Mouse (Mus musculus) midbrain, embryonic 12.5 days (tissue): ENCODE results near the gene Ptprm. TPM values are rescaled to one million over a fixed set of nuclear protein-coding genes. Genes with fewer than 3 reads are reported as not detected.
A peak's percentile ranks its signal among the peaks of the same experiment; 100 is the strongest.

Experiments used
- ATAC-seq: fragments of 200-750 bp; cut with Nextera tagmentation; 2 replicates; pipeline ENCODE4 v1.8.0; 2017; ENCODE audit warnings: low read depth, moderate TSS enrichment, moderate library complexity; ENCODE audit not compliant: low FRiP score
- H3K27ac ChIP-seq: fragments of 300-500 bp; sonication (generic); replicated peaks from 2 replicates; pipeline ENCODE4 v1.5.1; 2016; ENCODE audit warnings: mild to moderate bottlenecking
- H3K27me3 ChIP-seq: fragments of 300-500 bp; sonication (generic); 2 replicates; pipeline ENCODE4 v1.6.1; 2016; ENCODE audit warnings: mild to moderate bottlenecking
- H3K36me3 ChIP-seq: fragments of 300-500 bp; sonication (generic); 2 replicates; pipeline ENCODE4 v1.6.1; 2016
- H3K4me1 ChIP-seq: fragments of 300-500 bp; sonication (generic); 2 replicates; pipeline ENCODE4 v1.6.1; 2016
- H3K4me2 ChIP-seq: fragments of 300-500 bp; sonication (generic); replicated peaks from 2 replicates; pipeline ENCODE4 v1.6.1; 2016; ENCODE audit warnings: mild to moderate bottlenecking, moderate library complexity
- H3K4me3 ChIP-seq: fragments of 300-500 bp; sonication (generic); 2 replicates; pipeline ENCODE4 v1.5.1; 2016; ENCODE audit warnings: mild to moderate bottlenecking
- H3K9ac ChIP-seq: fragments of 300-500 bp; sonication (generic); replicated peaks from 2 replicates; pipeline ENCODE4 v1.6.1; 2016; ENCODE audit warnings: mild to moderate bottlenecking, moderate library complexity
- H3K9me3 ChIP-seq: fragments of 300-500 bp; sonication (generic); 2 replicates; pipeline ENCODE4 v1.6.1; 2016; ENCODE audit warnings: mild to moderate bottlenecking
- WGBS: fragments of 180-500 bp; shearing (Covaris S2); methylation state at CpG from one replicate; pipeline ENCODE4 v1.1.7; 2016; 5-methylcytosine and 5-hydroxymethylcytosine counted together
- polyA plus RNA-seq: library from polyadenylated mRNA; unstranded; fragments of >200 nt; fragmentation: Nextera tagmentation; extraction: Ambion mirVana; gene quantifications from 2 replicates; pipeline ENCODE4 v1.2.1, GENCODE M21; 2016

The Ptprm gene
- polyA plus RNA-seq, 1 experiment from 2014 or later = 11.8 TPM

GRCm38 (mm10) chr17:67303326-67304099 is 50.7 kb downstream of the Ptprm start:
- Histone ChIP-seq H3K4me3 (no peak overlapping the region), H3K9me3 (no peaks in the 10 kb centered on the region), H3K9ac (no peak overlapping the region), H3K27ac (no peak overlapping the region), H3K36me3 (no peaks in the 10 kb centered on the region), H3K4me2 (no peak overlapping the region), H3K4me1 (peaks cover 15% of the 10 kb centered on the region; the same call in 1 of the 2 replicates), H3K27me3 (0 out of 2 replicates have a peak, but pooled peaks cover 8% of the 10 kb centered on the region)
- ATAC-seq = no peak
- WGBS = 71% methylated on average over 18 of the region's 18 CpGs

GRCm38 (mm10) chr17:67302569-67302968 is 51.7 kb downstream of the Ptprm start:
- ATAC-seq = no peak
- WGBS = 13% methylated on average over 4 of the region's 4 CpGs

GRCm38 (mm10) chr17:67302074-67302473 is 52.2 kb downstream of the Ptprm start:
- no peak for ATAC-seq
- Histone ChIP-seq H3K27me3 (0 out of 2 replicates have a peak, but pooled peaks cover 8% of the 10 kb centered on the region), H3K27ac (no peak overlapping the region), H3K4me3 (no peak overlapping the region), H3K4me2 (no peak overlapping the region), H3K9me3 (no peaks in the 10 kb centered on the region), H3K36me3 (no peaks in the 10 kb centered on the region), H3K4me1 (peaks cover 15% of the 10 kb centered on the region; the same call in 1 of the 2 replicates), H3K9ac (no peak overlapping the region)
- 88% methylated on average over 4 of the region's 4 CpGs for WGBS

More at GRCm38 (mm10) chr17:67302569-67302968, 51.7 kb downstream of the Ptprm start:
- Histone ChIP-seq H3K9me3 (no peaks in the 10 kb centered on the region), H3K27me3 (0 out of 2 replicates have a peak, but pooled peaks cover 8% of the 10 kb centered on the region), H3K4me1 (peaks cover 15% of the 10 kb centered on the region; the same call in 1 of the 2 replicates), H3K27ac (no peak overlapping the region), H3K4me3 (no peak overlapping the region), H3K9ac (no peak overlapping the region), H3K36me3 (no peaks in the 10 kb centered on the region), H3K4me2 (no peak overlapping the region)

GRCm38 (mm10) chr17:67301367-67301766 is 52.9 kb downstream of the Ptprm start:
- H3K4me1 ChIP-seq = peaks cover 15% of the 10 kb centered on the region; the same call in 1 of the 2 replicates
- H3K27me3 ChIP-seq = 0 out of 2 replicates have a peak, but pooled peaks cover 8% of the 10 kb centered on the region
- H3K4me2 ChIP-seq = no peak overlapping the region
- H3K36me3 ChIP-seq = no peaks in the 10 kb centered on the region
- no peak overlapping the region for H3K9ac ChIP-seq
- no peak overlapping the region for H3K27ac ChIP-seq
- no peaks in the 10 kb centered on the region for H3K9me3 ChIP-seq
- no peak for ATAC-seq
- no peak overlapping the region for H3K4me3 ChIP-seq
- 90% methylated on average over 4 of the region's 4 CpGs for WGBS

GRCm38 (mm10) chr17:67298269-67298798 is 55.9 kb downstream of the Ptprm start:
- 79% methylated on average over 9 of the region's 9 CpGs for WGBS

GRCm38 (mm10) chr17:67296604-67297595 is 57.4 kb downstream of the Ptprm start:
- no peak overlapping the region for H3K9ac ChIP-seq
- H3K9me3 ChIP-seq = no peaks in the 10 kb centered on the region
- no peak overlapping the region for H3K4me3 ChIP-seq
- no peak overlapping the region for H3K27ac ChIP-seq
- H3K4me2 ChIP-seq = no peak overlapping the region
- H3K4me1 ChIP-seq = no peaks in the 10 kb centered on the region
- no peaks in the 10 kb centered on the region for H3K27me3 ChIP-seq
- no peak for ATAC-seq
- H3K36me3 ChIP-seq = no peaks in the 10 kb centered on the region
- WGBS = 91% methylated on average over 13 of the region's 13 CpGs

More at GRCm38 (mm10) chr17:67298269-67298798, 55.9 kb downstream of the Ptprm start:
- ATAC-seq = no peak
- Histone ChIP-seq H3K9me3 (no peaks in the 10 kb centered on the region), H3K4me3 (no peak overlapping the region), H3K9ac (no peak overlapping the region), H3K4me2 (no peak overlapping the region), H3K27ac (no peak overlapping the region), H3K27me3 (no peaks in the 10 kb centered on the region), H3K36me3 (no peaks in the 10 kb centered on the region), H3K4me1 (peaks cover 8% of the 10 kb centered on the region; the same call in 1 of the 2 replicates)

DNA sequence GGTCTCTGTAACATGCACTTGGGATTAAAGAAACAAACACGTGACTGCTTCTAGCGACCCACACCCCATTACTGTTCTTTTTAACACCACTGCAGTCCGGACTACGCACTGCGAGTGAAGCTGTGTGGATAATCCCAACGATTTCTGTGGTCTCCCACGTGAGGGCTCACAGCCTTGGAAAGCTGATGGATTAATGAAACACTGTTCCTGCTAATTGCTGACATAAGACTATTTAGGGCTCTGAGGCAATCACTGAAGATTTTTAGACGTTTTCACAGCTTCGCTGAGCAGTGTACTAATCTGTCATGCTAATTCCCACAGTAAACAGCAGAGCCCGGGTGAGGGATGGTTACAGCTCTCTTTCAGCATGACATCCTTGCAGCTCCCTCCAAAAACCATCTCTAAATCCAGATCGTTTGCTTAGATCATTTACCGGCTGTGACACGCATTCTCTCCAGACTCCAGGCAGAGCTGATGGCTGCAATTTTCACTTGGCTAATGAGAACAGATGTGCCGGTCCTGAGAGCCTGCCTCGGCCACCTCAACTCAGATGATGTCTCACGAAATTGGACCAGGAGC is 63.5 kb downstream of the Ptprm start:
- peaks cover 11% of the 10 kb centered on the region; the same call in 1 of the 2 replicates for H3K27me3 ChIP-seq
- WGBS = 14% methylated on average over 16 of the region's 16 CpGs
- ATAC-seq = peak; percentile 83
- H3K9me3 ChIP-seq = no peaks in the 10 kb centered on the region
- H3K4me3 ChIP-seq = 0 out of 2 replicates have a peak overlapping the region, but pooled peaks have one; percentile 5
- H3K27ac ChIP-seq = peak overlapping the region; percentile 25; the same call in 1 of the 2 replicates
- peak overlapping the region; percentile 42 for H3K4me2 ChIP-seq
- H3K36me3 ChIP-seq = no peaks in the 10 kb centered on the region
- H3K4me1 ChIP-seq = peaks cover 10% of the 10 kb centered on the region
- no peak overlapping the region for H3K9ac ChIP-seq

DNA sequence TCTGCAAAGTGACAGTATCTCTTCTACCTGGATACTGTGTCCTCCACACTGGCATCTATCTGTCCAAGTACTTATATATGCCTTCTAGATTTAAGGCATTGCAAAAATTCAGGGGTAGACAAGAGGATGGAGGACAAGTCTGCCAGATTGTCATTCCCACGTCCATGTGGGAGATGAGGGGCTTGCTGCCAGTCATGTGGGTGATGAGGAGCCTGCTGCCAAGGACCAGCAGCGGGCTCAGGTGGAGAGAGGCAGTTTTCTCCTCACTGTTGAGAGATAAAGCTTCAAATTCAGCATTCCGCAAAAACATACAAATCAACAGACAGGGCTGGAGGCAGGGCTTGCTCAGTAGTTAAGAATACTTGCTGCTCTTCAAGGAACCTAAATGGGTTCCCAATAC is 66.8 kb downstream of the Ptprm start:
- no peak for ATAC-seq
- Histone ChIP-seq H3K4me1 (peaks cover 10% of the 10 kb centered on the region), H3K9me3 (no peaks in the 10 kb centered on the region), H3K27ac (no peak overlapping the region), H3K27me3 (peaks cover 11% of the 10 kb centered on the region; the same call in 1 of the 2 replicates), H3K4me2 (no peak overlapping the region), H3K4me3 (no peak overlapping the region), H3K36me3 (no peaks in the 10 kb centered on the region), H3K9ac (no peak overlapping the region)
- 95% methylated on average over 3 of the region's 3 CpGs for WGBS

GRCm38 (mm10) chr17:67281640-67282170 is 72.6 kb downstream of the Ptprm start:
- no peak overlapping the region for H3K9ac ChIP-seq
- H3K9me3 ChIP-seq = no peaks in the 10 kb centered on the region
- H3K4me1 ChIP-seq = no peaks in the 10 kb centered on the region; the same call in 1 of the 2 replicates
- no peak overlapping the region for H3K4me2 ChIP-seq
- H3K27me3 ChIP-seq = no peaks in the 10 kb centered on the region
- no peak overlapping the region for H3K27ac ChIP-seq
- ATAC-seq = no peak
- no peak overlapping the region for H3K4me3 ChIP-seq
- WGBS = 29% methylated on average over 13 of the region's 13 CpGs
- H3K36me3 ChIP-seq = no peaks in the 10 kb centered on the region

DNA sequence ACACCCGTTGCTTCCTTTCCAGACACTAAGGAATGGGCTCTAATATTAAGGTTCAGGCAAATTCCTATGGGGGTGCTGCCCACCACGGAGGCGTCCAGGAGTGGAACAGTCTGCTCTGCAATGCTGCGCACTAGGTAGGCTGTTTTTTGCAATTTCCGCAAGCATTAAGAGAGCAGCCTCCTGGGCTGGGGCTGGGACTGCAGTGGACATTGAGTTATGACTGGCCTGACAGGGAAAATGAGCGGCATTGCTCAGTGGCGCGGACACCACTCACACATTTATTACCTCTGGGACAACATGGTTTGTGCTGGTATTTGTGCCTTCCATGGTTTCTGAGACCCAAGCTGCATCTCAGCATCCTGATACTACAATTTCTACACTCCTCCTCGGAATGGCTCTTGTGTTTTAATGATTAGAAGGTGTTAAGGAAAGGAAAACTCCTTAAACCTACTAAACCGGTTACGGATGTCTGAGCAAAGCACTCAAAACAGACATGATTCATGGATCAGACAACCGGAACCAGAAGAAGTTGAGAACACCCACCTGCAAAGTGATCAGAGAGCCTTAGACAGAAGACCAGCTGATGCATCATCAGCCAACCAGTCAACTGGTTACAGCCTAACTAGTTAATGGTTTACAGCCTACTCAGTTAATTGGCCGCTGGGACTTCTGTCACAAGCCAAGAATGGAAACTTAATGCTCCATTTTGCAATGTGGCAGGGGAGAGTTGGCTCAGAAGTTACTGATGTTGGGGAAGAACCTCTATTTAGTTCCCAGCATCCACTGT is 76.9 kb downstream of the Ptprm start:
- no peak overlapping the region for H3K27ac ChIP-seq
- H3K4me3 ChIP-seq = no peak overlapping the region
- no peaks in the 10 kb centered on the region for H3K27me3 ChIP-seq
- no peaks in the 10 kb centered on the region for H3K9me3 ChIP-seq
- WGBS = 94% methylated on average over 13 of the region's 13 CpGs
- H3K4me1 ChIP-seq = no peaks in the 10 kb centered on the region; the same call in 1 of the 2 replicates
- ATAC-seq = no peak
- no peak overlapping the region for H3K9ac ChIP-seq
- no peaks in the 10 kb centered on the region for H3K36me3 ChIP-seq
- no peak overlapping the region for H3K4me2 ChIP-seq
